Mouse (Mus musculus) layer of hippocampus, adult 11-12 months (tissue): ENCODE data around the gene Lsm4.

Experiments used
- DNase-seq: peaks from one replicate; pipeline ENCODE4 v3.0.0; 2022; ENCODE audit warnings: low spot score

Gene Lsm4

DNA sequence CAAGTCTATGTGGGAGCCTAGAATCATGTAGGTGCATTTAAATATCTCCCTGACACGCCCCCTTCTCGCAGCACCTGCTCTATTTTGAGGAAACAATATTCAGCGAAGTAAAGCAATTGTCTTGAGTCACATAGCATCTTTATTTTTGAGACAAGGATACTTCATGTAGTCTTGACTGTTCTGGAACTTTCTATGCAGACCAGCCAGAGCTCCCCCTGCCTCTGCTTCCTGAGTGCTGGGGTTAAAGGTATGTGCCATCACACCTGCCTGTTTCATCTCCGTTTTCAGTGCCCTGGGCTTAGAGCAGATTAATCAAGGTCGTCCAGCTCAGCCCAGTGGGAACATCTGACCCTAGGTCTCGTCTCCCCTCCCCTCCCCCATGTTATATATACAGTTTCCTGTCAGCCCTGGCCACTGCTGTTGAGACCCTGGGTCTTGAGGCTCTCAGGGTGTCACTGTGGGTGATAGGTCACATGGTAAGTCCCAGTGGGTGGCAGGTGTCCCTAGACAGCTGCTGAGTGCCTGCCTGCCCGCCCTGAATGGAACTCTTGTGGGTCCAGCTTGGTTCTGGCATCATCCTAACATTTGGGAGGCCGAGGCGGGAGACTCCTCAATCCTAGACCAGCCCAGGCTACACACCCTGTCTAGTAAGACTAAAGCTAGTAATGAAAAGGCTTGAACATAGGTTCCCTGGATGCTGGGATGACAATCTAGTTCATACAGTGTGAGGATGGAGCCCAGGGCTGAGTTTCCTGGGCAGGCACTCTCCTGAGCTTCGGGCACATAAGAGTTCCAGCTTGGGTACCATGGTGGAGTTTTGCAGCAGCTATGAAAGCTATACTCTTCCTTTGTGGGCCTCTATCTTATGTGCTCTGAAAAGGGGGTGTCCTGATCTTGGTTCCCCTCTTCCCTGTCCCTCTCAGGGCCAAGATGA lies 28.3 kb downstream of the Lsm4 start:
- no peak for DNase-seq

GRCm38 (mm10) chr8:70701982-70702841 lies 29.2 kb downstream of the Lsm4 start:
- no peak for DNase-seq

- DNase-seq, result peak; percentile 70
Measured at GRCm38 (mm10) chr8:70702842-70703182, 29.8 kb downstream of the Lsm4 start.

DNA sequence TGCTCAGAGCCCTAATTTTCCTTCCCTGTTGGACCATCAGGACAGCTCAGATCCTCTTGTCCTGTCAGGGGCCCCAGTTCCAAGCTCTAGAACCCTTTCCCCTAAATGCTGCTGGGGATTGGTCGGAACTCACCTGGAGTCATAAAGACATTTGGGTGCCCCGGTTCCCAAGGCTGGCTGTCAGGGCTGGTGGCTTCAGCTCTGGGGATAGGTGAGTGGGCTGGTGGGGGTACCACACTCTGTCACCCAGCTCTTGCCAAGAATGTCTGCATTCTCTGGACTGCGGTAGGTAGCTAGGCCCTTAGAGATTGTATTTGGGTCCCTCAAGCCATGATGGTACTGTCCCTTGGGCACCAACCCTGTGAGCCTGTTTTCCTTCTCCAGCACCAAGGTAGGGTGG lies 30.2 kb downstream of the Lsm4 start, which contains the start of gene Iqcn:
Gene Iqcn (plus strand): TSS at position 171 of the 400 bp plus-strand sequence.
- DNase-seq, result no peak

GRCm38 (mm10) chr8:70708281-70708680 lies 35.2 kb downstream of the Lsm4 start:
- DNase-seq, result no peak

- DNase-seq, result no peak
Measured at GRCm38 (mm10) chr8:70709794-70710193, 36.7 kb downstream of the Lsm4 start.

DNA sequence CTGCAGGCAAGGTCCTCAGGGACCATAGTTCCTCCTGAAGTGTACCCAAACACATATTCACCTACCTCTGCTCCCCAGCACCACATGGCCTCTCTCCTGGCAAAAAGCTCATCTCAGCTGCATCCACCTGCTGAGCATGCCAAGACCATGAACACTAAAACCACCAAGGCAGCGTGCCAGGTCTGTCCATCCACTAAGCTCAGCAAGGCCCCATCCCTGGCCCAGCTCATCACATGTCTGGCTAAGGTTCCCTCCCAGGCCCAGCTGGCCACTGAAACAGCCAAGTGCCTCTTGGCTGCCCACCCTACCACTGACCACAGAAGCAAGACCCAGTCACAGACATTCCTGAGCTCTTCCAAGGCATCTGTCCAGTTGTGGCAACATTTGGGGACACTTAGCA lies 37.2 kb downstream of the Lsm4 start:
- DNase-seq, result no peak

DNA sequence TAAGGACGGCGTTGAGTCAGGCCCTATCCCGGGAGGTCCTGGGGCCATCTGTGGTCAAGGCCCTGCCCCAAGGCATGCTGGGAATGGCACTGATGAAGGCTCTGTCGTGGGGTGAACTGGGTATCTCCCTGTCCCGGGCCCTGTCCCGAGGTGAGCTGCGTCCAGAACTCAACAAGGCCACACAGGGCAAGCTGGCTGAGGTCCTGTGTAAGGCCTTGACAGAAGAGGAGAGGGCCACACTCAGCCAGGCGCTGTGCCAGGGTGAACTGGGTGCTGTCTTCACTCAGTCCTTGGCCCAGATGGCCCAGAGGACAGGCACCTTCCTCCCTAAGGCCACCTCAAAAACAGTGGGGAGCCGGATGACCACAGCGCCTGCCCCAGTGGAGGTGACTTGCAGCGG lies 38.0 kb downstream of the Lsm4 start:
- no peak for DNase-seq

GRCm38 (mm10) chr8:70713991-70714390 lies 40.9 kb downstream of the Lsm4 start:
- DNase-seq, result no peak

- no peak for DNase-seq
Measured at GRCm38 (mm10) chr8:70715086-70715485, 42.0 kb downstream of the Lsm4 start.

DNA sequence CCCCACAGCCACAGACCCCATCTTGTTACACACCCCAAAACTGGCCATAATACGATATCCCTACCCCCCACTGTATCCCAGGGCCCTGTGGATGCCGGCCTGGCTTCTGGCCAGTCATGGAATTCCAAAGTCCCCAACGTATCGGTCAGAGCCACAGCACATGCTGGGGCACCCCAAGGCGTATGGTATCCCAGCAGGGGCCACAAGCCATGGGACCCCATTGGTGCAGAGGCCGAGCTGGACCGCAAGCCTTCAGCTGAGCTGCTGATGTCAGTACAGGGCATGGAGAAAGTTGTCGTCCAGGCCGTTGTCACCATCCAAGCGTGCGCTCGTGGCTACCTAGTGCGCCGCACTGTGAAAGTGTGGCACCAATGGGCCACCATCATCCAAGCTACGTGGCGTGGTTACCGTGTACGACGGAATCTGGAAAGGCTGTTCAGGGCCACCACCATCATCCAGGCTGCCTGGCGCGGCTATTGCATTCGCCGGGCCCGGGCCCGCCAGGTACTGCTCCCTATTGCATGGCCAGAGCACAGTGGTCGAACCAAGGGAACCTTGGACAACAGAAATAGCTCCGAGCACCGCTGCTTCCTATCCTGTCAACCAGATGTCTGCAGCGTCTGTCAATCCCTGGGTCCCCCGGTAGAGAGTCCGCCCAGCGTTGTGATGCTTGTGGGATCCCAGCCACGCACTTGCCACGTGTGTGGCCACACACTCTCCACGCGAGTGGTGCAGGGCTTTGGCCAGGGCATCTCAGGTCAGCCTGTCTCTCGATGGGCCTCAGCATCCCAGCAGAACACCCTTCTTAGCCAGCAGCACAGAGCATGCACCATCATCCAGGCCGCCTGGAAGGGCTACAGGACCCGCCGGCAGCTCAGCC lies 43.7 kb downstream of the Lsm4 start:
- no peak for DNase-seq

- peak; percentile 66 for DNase-seq
Measured at GRCm38 (mm10) chr8:70718297-70718696, 45.2 kb downstream of the Lsm4 start, which contains the start of gene Gm3336. Gene Gm3336, plus strand, starts transcription at chr8:70718543.

GRCm38 (mm10) chr8:70719796-70720270 lies 46.8 kb downstream of the Lsm4 start:
- no peak for DNase-seq

DNA sequence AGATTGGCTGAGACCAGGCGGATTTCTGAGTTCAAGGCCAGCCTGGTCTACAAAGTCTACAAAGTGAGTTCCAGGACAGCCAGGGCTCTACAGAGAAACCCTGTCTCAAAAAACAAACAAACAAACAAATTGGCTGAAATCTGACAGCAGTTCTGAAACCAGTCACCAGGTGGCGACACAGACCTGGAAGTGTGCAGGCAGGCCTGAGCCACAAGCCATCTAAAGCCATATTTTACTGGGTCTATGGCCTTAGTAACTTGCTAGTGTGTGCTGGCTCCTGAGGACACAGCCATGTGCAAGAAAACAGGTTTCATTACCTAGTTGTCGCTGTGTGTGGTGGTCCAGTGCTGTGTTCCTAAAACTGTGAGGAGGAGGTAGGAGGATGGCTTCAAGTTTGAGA lies 47.7 kb downstream of the Lsm4 start:
- DNase-seq, result peak; percentile 84

DNA sequence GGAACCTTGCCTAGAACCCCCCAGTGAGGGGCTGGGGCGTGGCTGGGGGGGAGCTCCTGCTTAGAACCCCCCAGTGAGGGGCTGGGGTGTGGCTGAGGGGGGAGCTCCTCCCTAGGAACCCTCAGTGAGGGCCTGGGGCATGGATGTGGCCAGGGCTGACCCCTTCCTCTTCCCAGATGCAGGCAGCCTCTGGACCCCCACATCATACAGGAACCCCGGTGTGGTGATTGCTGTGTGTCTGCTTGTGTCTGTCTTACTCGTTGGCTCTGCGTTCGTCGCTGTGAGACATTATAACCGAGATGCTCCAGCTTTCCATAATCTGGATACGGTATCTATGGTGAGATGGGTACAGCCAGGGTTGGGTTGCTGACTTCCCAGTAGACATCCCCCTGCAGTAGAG lies 48.6 kb downstream of the Lsm4 start:
- DNase-seq, result no peak

GRCm38 (mm10) chr8:70723486-70724210 lies 50.6 kb downstream of the Lsm4 start, which contains the start of gene Pde4c:
Gene Pde4c, plus strand, starts transcription at chr8:70723720.
- DNase-seq, result no peak

- DNase-seq, result no peak
Measured at GRCm38 (mm10) chr8:70724216-70724615, 51.2 kb downstream of the Lsm4 start.

DNA sequence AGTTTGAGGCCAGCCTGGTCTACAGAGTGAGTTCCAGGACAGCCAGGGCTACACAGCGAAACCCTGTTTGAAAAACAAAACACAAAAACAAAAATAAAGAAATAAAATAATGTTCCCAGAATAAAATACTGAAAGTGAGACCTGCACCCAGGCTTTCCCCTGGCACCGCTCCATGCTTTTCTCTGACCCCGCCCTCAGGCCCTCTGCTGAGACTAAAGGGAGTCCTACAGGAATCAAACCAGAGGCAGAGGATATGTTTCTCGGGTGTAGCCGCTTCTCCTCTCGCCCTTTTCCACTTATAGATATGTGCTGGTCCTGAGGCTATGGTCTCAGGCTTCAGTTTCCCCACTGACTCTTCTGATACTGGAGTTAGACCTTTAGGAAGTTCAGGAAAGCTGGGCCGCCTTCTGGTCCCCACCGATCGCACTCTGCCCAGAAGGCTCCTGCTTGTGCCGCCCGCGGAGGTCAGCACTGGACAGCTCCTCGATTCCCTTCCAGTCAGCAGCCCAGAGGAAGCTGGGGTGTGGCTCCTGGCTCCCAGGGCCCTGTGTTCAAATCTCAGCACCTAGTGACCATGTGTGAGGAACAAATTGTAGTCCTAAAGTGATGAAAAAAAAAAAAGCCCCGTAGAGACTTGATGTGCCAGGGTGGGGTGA lies 52.9 kb downstream of the Lsm4 start:
- no peak for DNase-seq

GRCm38 (mm10) chr8:70726721-70727120 lies 53.7 kb downstream of the Lsm4 start:
- no peak for DNase-seq
